Mouse (Mus musculus): ENCODE measurements around the gene Map2k5.

Map2k5 gene

GRCm38 (mm10) chr9:63187310-63187709 is 190.4 kb downstream of the Map2k5 start:
- DNase-seq (ENCODE audit: inconsistent ontology term) = no peak

DNA sequence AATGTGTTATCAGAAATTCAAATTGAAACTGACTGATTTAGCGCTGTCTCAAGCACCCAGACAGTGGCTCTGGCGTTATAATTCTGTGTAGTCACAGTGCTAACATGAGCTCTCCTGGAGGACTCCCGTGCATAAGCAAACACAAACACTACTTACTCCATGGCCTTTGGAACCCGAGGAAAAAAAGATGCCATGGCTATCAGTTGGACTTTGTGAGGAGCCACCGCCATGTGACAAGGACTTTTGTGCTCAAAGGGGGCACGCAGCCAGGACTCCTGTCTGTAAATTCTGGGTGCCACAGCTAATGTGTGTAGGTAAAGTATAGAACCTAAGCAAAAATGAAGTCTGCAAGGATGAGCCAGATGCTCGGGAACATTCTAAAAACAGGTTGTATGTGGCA is 192.5 kb downstream of the Map2k5 start:
- no peak for DNase-seq (ENCODE audit: inconsistent ontology term)

DNA sequence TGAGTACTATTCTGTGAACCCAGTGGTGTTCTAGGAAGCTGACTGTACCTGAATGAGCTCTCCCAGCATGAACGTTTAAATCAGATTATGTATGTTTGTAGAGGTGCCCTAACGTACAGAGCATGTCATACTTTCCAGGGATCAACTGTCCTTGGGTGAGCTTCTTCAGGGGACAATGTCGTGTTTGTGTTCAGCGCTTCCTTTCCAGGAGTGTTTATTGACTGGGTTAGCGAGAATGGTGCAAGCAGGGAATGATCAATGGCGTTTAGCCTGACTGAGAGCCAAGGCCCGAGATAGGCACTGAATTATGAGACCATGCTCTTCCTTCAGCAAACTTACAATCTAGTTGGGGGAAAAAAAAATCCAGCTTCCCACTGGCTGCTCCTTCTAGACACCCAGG is 193.8 kb downstream of the Map2k5 start:
- DNase-seq (ENCODE audit: inconsistent ontology term) = no peak

DNA sequence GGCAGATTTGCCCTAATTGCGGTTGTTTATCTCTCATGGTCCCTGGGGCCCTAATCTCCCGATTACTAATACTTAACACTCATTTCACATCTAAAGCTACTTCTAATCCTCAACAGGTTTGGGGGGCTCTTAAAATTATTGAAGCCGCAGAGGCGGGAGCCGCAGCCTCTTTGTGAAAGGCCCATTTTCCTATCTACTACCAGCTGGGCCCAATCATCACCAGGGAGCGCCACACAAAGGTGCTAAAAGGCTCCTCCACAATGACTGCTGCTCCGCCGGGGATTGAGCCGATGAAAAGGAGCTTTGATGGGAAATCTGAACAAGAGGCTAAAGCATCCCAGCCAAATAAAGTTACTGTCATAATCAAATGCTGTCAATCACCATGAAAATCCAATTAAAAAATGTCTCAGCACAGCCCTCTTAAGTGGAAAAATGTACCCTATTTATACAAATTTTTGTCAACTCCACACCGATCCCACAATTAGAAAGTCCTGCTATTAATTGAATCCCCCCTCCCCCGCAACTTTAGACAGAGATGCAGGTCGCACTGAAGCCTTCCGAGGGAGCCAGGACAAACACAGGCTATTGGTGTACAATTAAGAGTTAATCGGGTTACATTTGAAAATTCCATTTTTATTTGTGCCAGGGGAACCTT is 195.3 kb downstream of the Map2k5 start:
- no peak for DNase-seq (ENCODE audit: inconsistent ontology term)

DNA sequence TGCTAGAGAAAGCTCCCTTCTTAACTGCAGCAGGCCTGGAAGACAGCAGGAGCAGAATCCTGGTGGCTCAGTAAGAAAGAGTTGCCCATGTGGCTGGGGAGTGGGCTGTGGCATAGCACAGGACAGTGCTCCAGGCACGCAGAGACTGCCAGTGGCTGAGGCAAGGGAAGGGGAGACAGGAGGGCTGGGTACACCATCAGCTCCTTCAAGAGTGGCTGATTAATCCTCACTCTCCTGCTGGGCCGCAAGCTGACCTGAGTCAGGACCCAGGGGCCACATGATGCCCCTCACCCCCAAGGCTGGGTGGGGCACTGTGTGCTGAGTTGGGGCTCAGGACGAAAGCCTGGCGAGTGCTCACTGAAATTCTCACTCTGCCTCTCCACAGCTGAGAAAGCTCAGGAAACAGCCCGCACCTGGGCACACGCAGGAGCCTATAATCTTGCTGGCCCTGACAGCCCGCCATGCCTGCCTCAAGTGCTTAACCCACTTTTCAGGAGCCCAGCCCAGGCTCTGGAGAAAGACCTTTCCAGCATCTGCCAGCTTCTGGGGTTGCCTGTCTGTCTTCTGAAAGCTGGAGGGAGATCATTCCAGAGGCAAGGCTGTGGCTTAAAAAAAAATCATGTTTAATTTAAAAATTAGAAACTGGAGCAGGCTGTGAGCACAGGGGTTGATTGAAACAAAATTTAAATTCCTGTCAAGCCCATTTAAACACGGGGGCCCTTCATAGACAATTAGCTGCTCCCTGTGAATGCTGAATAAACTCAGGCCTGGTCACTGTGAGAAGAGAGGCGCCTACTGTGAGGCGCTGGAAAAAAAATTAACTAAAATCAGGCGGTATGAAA is 196.1 kb downstream of the Map2k5 start:
- no peak for DNase-seq (ENCODE audit: inconsistent ontology term)

GRCm38 (mm10) chr9:63178296-63178695 is 199.4 kb downstream of the Map2k5 start:
- no peak for DNase-seq (ENCODE audit: inconsistent ontology term)

- DNase-seq (ENCODE audit: inconsistent ontology term) = no peak
Measured at GRCm38 (mm10) chr9:63174001-63174721, 203.5 kb downstream of the Map2k5 start.

- DNase-seq (ENCODE audit: inconsistent ontology term) = no peak
Measured at GRCm38 (mm10) chr9:63171951-63172350, 205.8 kb downstream of the Map2k5 start.

GRCm38 (mm10) chr9:63169127-63169526 is 208.6 kb downstream of the Map2k5 start:
- no peak for DNase-seq (ENCODE audit: inconsistent ontology term)

DNA sequence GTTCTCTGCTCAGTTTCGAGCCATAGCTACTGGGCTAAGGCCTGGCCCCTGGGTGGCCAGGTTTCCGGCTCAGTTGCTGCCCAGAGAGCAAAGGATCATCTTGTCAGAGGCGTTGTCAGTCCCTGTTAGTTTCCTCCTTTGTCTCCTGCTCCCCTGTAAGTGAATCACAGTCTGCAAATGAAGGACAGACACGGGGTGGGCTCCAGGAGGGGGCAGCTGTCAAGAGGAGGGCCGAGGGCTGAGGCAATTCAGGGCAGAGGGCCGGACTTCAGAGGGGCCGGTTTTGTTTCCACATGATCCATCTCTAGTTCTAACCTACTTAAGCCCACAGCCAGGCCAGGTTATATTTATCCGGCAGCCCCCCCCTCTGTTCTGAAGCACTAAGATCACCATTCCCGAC is 212.6 kb downstream of the Map2k5 start:
- no peak for DNase-seq (ENCODE audit: inconsistent ontology term)

GRCm38 (mm10) chr9:63163756-63164155 is 213.9 kb downstream of the Map2k5 start:
- DNase-seq (ENCODE audit: inconsistent ontology term) = no peak

- DNase-seq (ENCODE audit: inconsistent ontology term) = no peak
Measured at GRCm38 (mm10) chr9:63151949-63152348, 225.8 kb downstream of the Map2k5 start.

DNA sequence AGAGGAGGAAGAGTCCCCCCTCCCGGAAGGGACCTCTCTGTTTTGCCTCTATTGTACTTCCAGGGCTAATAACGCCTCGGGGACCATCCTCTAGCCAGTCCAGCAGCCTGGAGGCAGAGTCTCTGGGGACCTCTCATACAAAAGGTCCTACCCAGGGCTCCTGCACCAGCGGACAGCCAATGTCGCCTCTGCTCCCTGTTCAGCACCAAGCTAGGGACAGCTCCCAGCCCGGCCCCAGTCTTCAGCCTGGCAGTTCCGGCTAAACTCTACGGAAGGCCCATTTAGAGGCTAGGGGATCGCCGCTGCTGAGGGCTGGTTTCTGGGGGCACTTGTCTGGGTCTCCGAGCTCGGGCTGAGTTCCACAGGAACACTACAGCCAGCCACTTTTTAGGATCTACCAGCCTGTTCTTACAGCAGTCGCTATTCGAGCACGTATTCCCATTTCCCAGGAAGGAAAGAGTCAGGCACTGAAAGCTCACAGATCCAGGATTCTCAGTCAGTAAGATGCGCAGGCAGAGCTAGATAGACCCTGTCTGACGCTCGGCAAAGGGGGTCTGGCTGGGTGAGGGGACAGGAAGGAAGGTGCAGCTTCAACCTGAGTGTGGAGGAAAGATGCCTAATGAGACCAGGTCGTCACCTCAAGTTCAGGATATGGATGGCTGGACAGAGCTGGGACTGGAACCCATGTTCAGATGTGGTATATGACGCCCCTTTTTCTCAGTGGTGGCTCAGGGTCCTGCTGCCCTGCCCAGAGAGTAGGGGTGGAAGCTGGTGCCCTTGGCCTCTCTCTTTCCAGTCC is 226.4 kb downstream of the Map2k5 start:
- peak; percentile 85 for DNase-seq (ENCODE audit: inconsistent ontology term)

DNA sequence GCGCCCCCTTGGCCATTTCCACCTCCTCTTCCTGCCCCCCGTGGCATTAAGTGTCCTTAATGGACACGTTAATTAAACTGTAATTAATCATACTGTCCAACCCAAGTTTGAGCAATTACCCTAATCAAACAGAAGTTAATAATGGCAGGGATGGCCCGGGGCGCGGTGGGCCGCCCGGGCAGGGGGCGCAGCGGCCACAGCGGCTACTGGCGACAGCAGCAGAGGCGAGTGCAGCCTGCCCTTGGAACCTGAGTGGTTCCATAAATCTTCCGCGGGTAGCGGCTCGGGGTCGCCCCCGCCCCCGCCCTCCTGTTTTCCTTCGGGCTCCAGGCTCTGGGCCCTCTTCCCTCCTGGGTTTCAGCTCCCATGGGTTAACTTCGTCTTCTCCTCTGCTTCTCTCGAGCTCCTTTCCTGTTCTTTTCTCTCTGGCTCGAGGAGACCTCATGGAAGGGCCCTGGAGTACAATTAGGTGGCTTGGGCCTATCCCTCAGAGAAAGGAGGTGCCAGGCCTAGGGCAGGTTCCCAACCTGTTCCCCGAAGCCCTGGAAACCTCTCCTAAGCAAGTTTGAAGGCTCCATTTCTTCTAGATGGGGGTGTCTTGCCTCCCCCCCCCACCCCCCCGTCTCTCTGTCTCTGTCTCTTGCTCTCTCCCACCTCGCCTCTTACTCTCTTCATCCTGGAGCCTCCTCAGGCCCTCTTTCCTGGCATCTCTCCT is 227.5 kb downstream of the Map2k5 start:
- no peak for DNase-seq (ENCODE audit: inconsistent ontology term)

- DNase-seq (ENCODE audit: inconsistent ontology term) = no peak
Measured at GRCm38 (mm10) chr9:63149372-63149766, 228.3 kb downstream of the Map2k5 start.

DNA sequence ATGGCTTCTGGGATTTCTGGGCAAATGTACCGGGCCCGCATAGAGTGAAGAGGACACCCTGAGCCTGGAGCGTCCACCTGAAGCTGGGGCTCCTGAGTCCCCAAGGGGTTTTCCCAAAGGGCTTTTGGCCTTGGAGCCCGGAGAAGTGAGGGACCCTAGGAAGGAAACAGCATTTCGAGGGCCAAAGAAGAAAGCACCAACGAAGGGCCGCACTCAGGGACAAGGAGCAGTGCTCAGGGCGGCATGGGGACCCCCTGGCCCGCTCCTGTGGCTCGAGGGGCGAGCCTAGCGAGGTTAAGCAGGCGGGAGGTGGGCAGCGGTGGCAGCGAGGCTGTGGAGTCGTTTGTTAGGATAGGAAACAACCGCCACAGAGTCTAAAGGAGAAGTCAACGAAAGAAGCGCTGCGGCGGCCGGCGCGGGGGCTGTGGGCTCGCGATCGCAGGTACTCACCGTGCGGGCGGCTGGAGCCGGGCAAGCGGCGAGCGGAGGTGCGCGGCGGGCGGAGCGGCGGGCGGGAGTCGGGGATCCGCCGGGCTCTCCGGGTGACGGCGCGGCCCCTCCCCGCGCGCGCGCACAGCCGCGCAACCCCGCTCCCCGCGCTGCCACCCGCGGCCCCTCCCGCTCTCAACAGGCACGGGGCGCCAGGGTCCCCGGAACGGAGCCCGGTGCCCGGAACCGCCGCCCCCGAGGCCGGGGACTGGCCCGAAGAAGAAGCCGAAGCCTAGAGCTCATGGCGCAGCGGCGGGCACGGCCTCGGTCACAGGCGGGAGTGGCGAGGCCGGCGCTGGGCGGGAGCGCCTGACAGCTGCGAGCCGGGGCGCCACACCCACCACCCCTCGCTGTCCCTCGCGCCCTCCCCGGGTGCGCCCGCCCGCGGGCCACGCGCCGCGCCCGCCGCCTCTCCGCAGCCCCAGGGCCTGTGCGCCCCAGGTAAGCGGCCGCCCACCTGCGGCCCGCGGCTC is 229.0 kb downstream of the Map2k5 start, which contains the start of gene Skor1:
Skor1 (minus strand) TSS at position 552 of the 962 bp plus-strand sequence.
- no peak for DNase-seq (ENCODE audit: inconsistent ontology term)

DNA sequence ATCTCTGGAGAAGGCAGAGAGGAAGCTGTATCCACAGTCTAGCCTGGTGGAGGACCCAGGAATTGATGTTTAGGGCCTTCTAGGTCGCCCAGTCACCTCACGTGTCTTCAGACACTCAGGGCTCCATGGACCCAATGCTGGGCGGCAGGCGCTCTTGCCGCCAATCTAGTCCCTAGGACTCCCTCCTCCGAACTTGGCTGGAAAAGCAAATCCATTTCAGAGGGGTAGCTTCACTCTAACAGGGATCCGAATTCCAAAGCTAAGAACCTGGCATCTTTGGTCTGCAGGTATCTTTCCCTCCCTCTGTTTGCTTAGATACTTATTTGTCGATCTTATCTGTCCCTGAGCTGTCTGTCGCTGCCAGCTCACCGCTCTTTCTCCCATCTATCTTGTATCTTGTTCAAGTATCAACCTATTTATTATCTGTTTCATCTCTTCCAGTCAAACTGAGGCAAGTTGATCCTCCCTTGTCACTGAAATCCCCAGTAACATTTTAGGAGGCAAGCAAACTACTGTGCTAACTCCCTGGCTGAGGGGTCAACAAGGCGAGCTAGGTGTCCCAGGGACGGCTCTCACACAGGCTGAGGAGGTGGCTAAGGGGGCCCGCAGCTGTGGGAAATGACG is 229.8 kb downstream of the Map2k5 start:
- no peak for DNase-seq (ENCODE audit: inconsistent ontology term)

GRCm38 (mm10) chr9:63147296-63147695 is 230.4 kb downstream of the Map2k5 start:
- no peak for DNase-seq (ENCODE audit: inconsistent ontology term)

- DNase-seq (ENCODE audit: inconsistent ontology term) = no peak
Measured at GRCm38 (mm10) chr9:63146856-63147274, 230.8 kb downstream of the Map2k5 start.

All from Muller cell, postnatal 12 days (primary cell).